Mouse (Mus musculus) left cerebral cortex, postnatal 10 days (tissue): ENCODE data around the gene Gm4565. TPM values are rescaled to one million over a fixed set of nuclear protein-coding genes. Genes with fewer than 3 reads are reported as not detected.
"Not testable (repeated sequence)": the region's sequence is repeated elsewhere in the genome, so short reads cannot be mapped to it uniquely, and the experiment has no call there.

Experiments used
- DNase-seq, 2 experiments: peaks; one replicate each; pipeline ENCODE4 v3.0.0; 2021 to 2022; ENCODE audit warnings: low spot score in 2 of 2, mixed read lengths in 1 of 2; ENCODE audit errors: extremely low spot score in 1 of 2
- intact Hi-C: fragments of 180-260 bp; cut with DNase I; formaldehyde crosslinking; loops from one replicate; pipeline ENCODE4 v1.15.1; 2025
- total RNA-seq, 2 experiments: library from RNA; stranded (reverse); gene quantifications; 2 replicates each; pipeline ENCODE4 v1.2.3; 2021

Gene Gm4565
- not detected for total RNA-seq

- DNase-seq, intact Hi-C loops: not testable (repeated sequence)
Observed at GRCm38 (mm10) chr7:22588027-22588426, at the start of gene Gm4565. Gm4565 (minus strand) TSS chr7:22588127.

- DNase-seq, intact Hi-C loops: not testable (repeated sequence)
Observed at GRCm38 (mm10) chr7:22565243-22565642, 22.7 kb downstream of the Gm4565 start, which contains the start of gene Gm4201. Gm4201 (minus strand) TSS chr7:22565343.

- DNase-seq, intact Hi-C loops: not testable (repeated sequence)
Observed at GRCm38 (mm10) chr7:22534787-22535186, 53.1 kb downstream of the Gm4565 start, which contains the start of gene Gm8677. Gm8677 (minus strand) TSS chr7:22534887.

Other genes with a start within 250 kb of the Gm4565 start
- not detected for gene Gm8660, start 217.1 kb downstream of the Gm4565 start, total RNA-seq
- not detected for gene Vmn1r148, start 174.5 kb downstream of the Gm4565 start, total RNA-seq
- gene Vmn1r149, start 149.9 kb downstream of the Gm4565 start, total RNA-seq: not detected
- gene Gm10665, start 124.1 kb downstream of the Gm4565 start, total RNA-seq: not detected
- gene Vmn1r151, start 88.4 kb downstream of the Gm4565 start, total RNA-seq: not detected
- not detected for gene Vmn1r152, start 65.2 kb downstream of the Gm4565 start, total RNA-seq
- not detected for gene Gm8677, start 53.2 kb downstream of the Gm4565 start, total RNA-seq
- gene Gm4201, start 22.8 kb downstream of the Gm4565 start, total RNA-seq: not detected
- not detected for gene Vmn1r155, start 69.9 kb upstream of the Gm4565 start, total RNA-seq
- not detected for gene Gm8693, start 104.2 kb upstream of the Gm4565 start, total RNA-seq
- gene Gm4567, start 131.6 kb upstream of the Gm4565 start, total RNA-seq: not detected
- not detected for gene Vmn1r157, start 173.6 kb upstream of the Gm4565 start, total RNA-seq
- not detected for gene Vmn1r158, start 202.7 kb upstream of the Gm4565 start, total RNA-seq